Mouse (Mus musculus): ENCODE measurements at regions not wholly inside any gene's neighbourhood (a gene's known extent, or its start where the extent isn't known, plus 50 kb on each side); places are given as distances from the start of the nearest gene placed in this dataset.

- H3K27me3 ChIP-seq, result no peaks in the 10 kb centered on the region
- H3K4me3 ChIP-seq, result no peak overlapping the region
- no peak for ATAC-seq (ENCODE audit: insufficient number of reproducible peaks, insufficient read depth, low FRiP score, low TSS enrichment, low read depth)
- H3K4me2 ChIP-seq, result no peak overlapping the region
- H3K4me1 ChIP-seq, result 0 out of 2 replicates have a peak, but pooled peaks cover 6% of the 10 kb centered on the region
- 53% methylated on average over 1 of the region's 1 CpGs for WGBS
- no peak overlapping the region for H3K27ac ChIP-seq
- no peak overlapping the region for H3K9ac ChIP-seq
- H3K36me3 ChIP-seq, result no peaks in the 10 kb centered on the region
- H3K9me3 ChIP-seq, result no peaks in the 10 kb centered on the region
Measured at GRCm38 (mm10) chr4:29103414-29103813, 290.5 kb downstream of the Epha7 start.

- Histone ChIP-seq H3K4me2 (no peak overlapping the region), H3K9me3 (no peaks in the 10 kb centered on the region), H3K27ac (no peak overlapping the region), H3K9ac (no peak overlapping the region), H3K4me1 (no peaks in the 10 kb centered on the region), H3K27me3 (no peaks in the 10 kb centered on the region), H3K4me3 (no peak overlapping the region), H3K36me3 (no peaks in the 10 kb centered on the region)
- 82% methylated on average over 2 of the region's 2 CpGs for WGBS
- no peak for ATAC-seq (ENCODE audit: insufficient number of reproducible peaks, insufficient read depth, low FRiP score, low TSS enrichment, low read depth)
Measured at GRCm38 (mm10) chr4:29112552-29112951, 299.6 kb downstream of the Epha7 start.

GRCm38 (mm10) chr4:29117025-29117424, 304.1 kb downstream of the Epha7 start:
- Histone ChIP-seq H3K4me1 (peaks cover 10% of the 10 kb centered on the region), H3K4me2 (no peak overlapping the region), H3K27ac (no peak overlapping the region), H3K9ac (no peak overlapping the region), H3K9me3 (no peaks in the 10 kb centered on the region), H3K36me3 (no peaks in the 10 kb centered on the region), H3K27me3 (no peaks in the 10 kb centered on the region), H3K4me3 (no peak overlapping the region)
- ATAC-seq (ENCODE audit: insufficient number of reproducible peaks, insufficient read depth, low FRiP score, low TSS enrichment, low read depth), result no peak
- 92% methylated on average over 4 of the region's 4 CpGs for WGBS

GRCm38 (mm10) chr4:29117926-29118325, 305.0 kb downstream of the Epha7 start:
- no peak for ATAC-seq (ENCODE audit: insufficient number of reproducible peaks, insufficient read depth, low FRiP score, low TSS enrichment, low read depth)
- Histone ChIP-seq H3K4me2 (no peak overlapping the region), H3K36me3 (no peaks in the 10 kb centered on the region), H3K4me1 (peaks cover 10% of the 10 kb centered on the region), H3K27ac (no peak overlapping the region; the same call in 1 of the 2 replicates), H3K9me3 (no peaks in the 10 kb centered on the region), H3K27me3 (no peaks in the 10 kb centered on the region), H3K4me3 (no peak overlapping the region), H3K9ac (no peak overlapping the region)
- 50% methylated on average over 9 of the region's 9 CpGs for WGBS

GRCm38 (mm10) chr4:29118679-29119479, 305.9 kb downstream of the Epha7 start:
- no peak overlapping the region for H3K27ac ChIP-seq
- no peak for ATAC-seq (ENCODE audit: insufficient number of reproducible peaks, insufficient read depth, low FRiP score, low TSS enrichment, low read depth)
- H3K36me3 ChIP-seq, result no peaks in the 10 kb centered on the region
- no peak overlapping the region for H3K4me2 ChIP-seq
- H3K9me3 ChIP-seq, result no peaks in the 10 kb centered on the region
- H3K4me3 ChIP-seq, result no peak overlapping the region
- no peak overlapping the region for H3K9ac ChIP-seq
- H3K27me3 ChIP-seq, result no peaks in the 10 kb centered on the region
- peaks cover 10% of the 10 kb centered on the region for H3K4me1 ChIP-seq
- 45% methylated on average over 7 of the region's 7 CpGs for WGBS

- H3K27me3 ChIP-seq, result no peaks in the 10 kb centered on the region
- H3K36me3 ChIP-seq, result no peaks in the 10 kb centered on the region
- no peak overlapping the region for H3K4me3 ChIP-seq
- no peak overlapping the region for H3K4me2 ChIP-seq
- no peak for ATAC-seq (ENCODE audit: insufficient number of reproducible peaks, insufficient read depth, low FRiP score, low TSS enrichment, low read depth)
- 48% methylated on average over 9 of the region's 9 CpGs for WGBS
- 0 out of 2 replicates have a peak overlapping the region, but pooled peaks have one; percentile 1 for H3K27ac ChIP-seq
- no peak overlapping the region for H3K9ac ChIP-seq
- H3K9me3 ChIP-seq, result no peaks in the 10 kb centered on the region
- H3K4me1 ChIP-seq, result peaks cover 10% of the 10 kb centered on the region
Measured at GRCm38 (mm10) chr4:29119480-29120153, 306.7 kb downstream of the Epha7 start.

GRCm38 (mm10) chr4:29123697-29124377, 310.9 kb downstream of the Epha7 start:
- no peaks in the 10 kb centered on the region for H3K9me3 ChIP-seq
- no peak overlapping the region for H3K27ac ChIP-seq
- 88% methylated on average over 8 of the region's 8 CpGs for WGBS
- H3K4me3 ChIP-seq, result no peak overlapping the region
- H3K9ac ChIP-seq, result no peak overlapping the region
- H3K4me2 ChIP-seq, result no peak overlapping the region
- ATAC-seq (ENCODE audit: insufficient number of reproducible peaks, insufficient read depth, low FRiP score, low TSS enrichment, low read depth), result no peak
- H3K4me1 ChIP-seq, result 0 out of 2 replicates have a peak, but pooled peaks cover 3% of the 10 kb centered on the region
- 0 out of 2 replicates have a peak, but pooled peaks cover 3% of the 10 kb centered on the region for H3K27me3 ChIP-seq
- H3K36me3 ChIP-seq, result no peaks in the 10 kb centered on the region

- no peak overlapping the region for H3K4me2 ChIP-seq
- no peaks in the 10 kb centered on the region for H3K9me3 ChIP-seq
- no peak for ATAC-seq (ENCODE audit: insufficient number of reproducible peaks, insufficient read depth, low FRiP score, low TSS enrichment, low read depth)
- no peak overlapping the region for H3K4me3 ChIP-seq
- H3K27ac ChIP-seq, result no peak overlapping the region
- H3K9ac ChIP-seq, result no peak overlapping the region
- no peaks in the 10 kb centered on the region for H3K36me3 ChIP-seq
- H3K4me1 ChIP-seq, result no peaks in the 10 kb centered on the region
- H3K27me3 ChIP-seq, result 0 out of 2 replicates have a peak, but pooled peaks cover 3% of the 10 kb centered on the region
Measured at GRCm38 (mm10) chr4:29130485-29130884, 317.6 kb downstream of the Epha7 start.

- 59% methylated on average over 21 of the region's 21 CpGs for WGBS
- no peak overlapping the region for H3K9ac ChIP-seq
Measured at GRCm38 (mm10) chr4:29133404-29134307, 320.7 kb downstream of the Epha7 start.

GRCm38 (mm10) chr4:29135685-29136385, 322.9 kb downstream of the Epha7 start:
- 26% methylated on average over 5 of the region's 5 CpGs for WGBS
- no peak for ATAC-seq (ENCODE audit: insufficient number of reproducible peaks, insufficient read depth, low FRiP score, low TSS enrichment, low read depth)
- Histone ChIP-seq H3K4me2 (no peak overlapping the region), H3K4me1 (no peaks in the 10 kb centered on the region), H3K4me3 (no peak overlapping the region), H3K9ac (no peak overlapping the region), H3K9me3 (no peaks in the 10 kb centered on the region), H3K36me3 (no peaks in the 10 kb centered on the region), H3K27me3 (no peaks in the 10 kb centered on the region), H3K27ac (no peak overlapping the region)

More at GRCm38 (mm10) chr4:29133404-29134307, 320.7 kb downstream of the Epha7 start:
- H3K4me3 ChIP-seq, result no peak overlapping the region
- H3K4me2 ChIP-seq, result no peak overlapping the region
- no peaks in the 10 kb centered on the region for H3K9me3 ChIP-seq
- no peaks in the 10 kb centered on the region for H3K27me3 ChIP-seq
- no peak overlapping the region for H3K27ac ChIP-seq
- H3K4me1 ChIP-seq, result no peaks in the 10 kb centered on the region
- no peak for ATAC-seq (ENCODE audit: insufficient number of reproducible peaks, insufficient read depth, low FRiP score, low TSS enrichment, low read depth)
- no peaks in the 10 kb centered on the region for H3K36me3 ChIP-seq
